Mouse (Mus musculus): ENCODE results near the gene Grap2.

GRCm38 (mm10) chr15:80545430-80545829, 27.0 kb upstream of the Grap2 start:
- TF ChIP-seq CTCF (IDR thresholded peaks at IDR 0.05; ENCODE audit: low read depth) (no peak), EP300 (IDR thresholded peaks at IDR 0.05; ENCODE audit: low read depth) (no peak)

All from liver, postnatal 0 days (tissue).